Mouse (Mus musculus): ENCODE measurements at regions not wholly inside any gene's neighbourhood (a gene's known extent, or its start where the extent isn't known, plus 50 kb on each side); places are given as distances from the start of the nearest gene placed in this dataset.
A peak's percentile ranks its signal among the peaks of the same experiment; 100 is the strongest.

- no peak for DNase-seq (ENCODE audit: low spot score)
These were observed 312.7 kb downstream of the Bcl11a start for GRCm38 (mm10) chr11:24390578-24390977.

GRCm38 (mm10) chr11:24391385-24391784, 313.5 kb downstream of the Bcl11a start:
- DNase-seq (ENCODE audit: low spot score) = no peak

- DNase-seq (ENCODE audit: low spot score) = no peak
These were observed 317.6 kb downstream of the Bcl11a start for GRCm38 (mm10) chr11:24395478-24395877.

- no peak for DNase-seq (ENCODE audit: low spot score)
These were observed 319.1 kb downstream of the Bcl11a start for GRCm38 (mm10) chr11:24396911-24397310.

GRCm38 (mm10) chr11:24397710-24398109, 319.9 kb downstream of the Bcl11a start:
- no peak for DNase-seq (ENCODE audit: low spot score)

GRCm38 (mm10) chr11:24401151-24401550, 323.3 kb downstream of the Bcl11a start:
- DNase-seq (ENCODE audit: low spot score) = no peak

GRCm38 (mm10) chr11:24402127-24402526, 324.3 kb downstream of the Bcl11a start:
- no peak for DNase-seq (ENCODE audit: low spot score)

GRCm38 (mm10) chr11:24414804-24415203, 336.9 kb downstream of the Bcl11a start:
- DNase-seq (ENCODE audit: low spot score) = peak; percentile 31

- DNase-seq (ENCODE audit: low spot score) = no peak
These were observed 344.4 kb downstream of the Bcl11a start for GRCm38 (mm10) chr11:24422066-24422775.

- no peak for DNase-seq (ENCODE audit: low spot score)
These were observed 345.4 kb downstream of the Bcl11a start for GRCm38 (mm10) chr11:24423278-24423677.

- DNase-seq (ENCODE audit: low spot score) = no peak
These were observed 349.4 kb downstream of the Bcl11a start for GRCm38 (mm10) chr11:24426995-24427883.

GRCm38 (mm10) chr11:24448608-24449007, 370.8 kb downstream of the Bcl11a start:
- DNase-seq (ENCODE audit: low spot score) = no peak

GRCm38 (mm10) chr11:24452267-24452666, 374.4 kb downstream of the Bcl11a start:
- no peak for DNase-seq (ENCODE audit: low spot score)

GRCm38 (mm10) chr11:24464642-24465041, 386.8 kb downstream of the Bcl11a start:
- no peak for DNase-seq (ENCODE audit: low spot score)

GRCm38 (mm10) chr11:24467458-24467857, 389.6 kb downstream of the Bcl11a start:
- DNase-seq (ENCODE audit: low spot score) = no peak

GRCm38 (mm10) chr11:24470469-24470868, 392.6 kb downstream of the Bcl11a start:
- DNase-seq (ENCODE audit: low spot score) = no peak

- no peak for DNase-seq (ENCODE audit: low spot score)
These were observed 394.9 kb downstream of the Bcl11a start for GRCm38 (mm10) chr11:24472617-24473367.

GRCm38 (mm10) chr11:24473368-24474010, 395.6 kb downstream of the Bcl11a start:
- DNase-seq (ENCODE audit: low spot score) = no peak

- DNase-seq (ENCODE audit: low spot score) = no peak
These were observed 425.0 kb downstream of the Bcl11a start for GRCm38 (mm10) chr11:24502722-24503424.

- DNase-seq (ENCODE audit: low spot score) = no peak
These were observed 437.7 kb downstream of the Bcl11a start for GRCm38 (mm10) chr11:24515568-24515967.

GRCm38 (mm10) chr11:24535462-24535861, 457.6 kb downstream of the Bcl11a start:
- no peak for DNase-seq (ENCODE audit: low spot score)

Data from retina, embryonic 14.5 days (tissue).